Mouse (Mus musculus) heart, embryonic 10.5 days (tissue): Measurements from ENCODE around the gene Ikzf3. TPM values are rescaled to one million over a fixed set of nuclear protein-coding genes. Genes with fewer than 3 reads are reported as not detected.

Source experiments
- polyA plus RNA-seq: library from polyadenylated mRNA; unstranded; fragments of >200 nt; fragmentation: Nextera tagmentation; extraction: Ambion mirVana; gene quantifications from 2 replicates; pipeline ENCODE4 v1.2.1, GENCODE M21; 2016

Ikzf3 gene
- polyA plus RNA-seq, 1 experiment from 2014 or later, result 0.04 TPM

Other genes starting within 250 kb of the Ikzf3 start
- not detected in 2 replicates for gene Neurod2, start 216.4 kb downstream of the Ikzf3 start, polyA plus RNA-seq
- gene Ppp1r1b, start 197.6 kb downstream of the Ikzf3 start, polyA plus RNA-seq, result 8.1 and 20.1 TPM in 2 replicates
- gene Stard3, start 187.7 kb downstream of the Ikzf3 start, polyA plus RNA-seq, result 51.0 and 53.0 TPM in 2 replicates
- 86.0 and 159 TPM in 2 replicates for gene Tcap, start 162.2 kb downstream of the Ikzf3 start, polyA plus RNA-seq
- 5.0 and 5.1 TPM in 2 replicates for gene Pnmt, start 159.6 kb downstream of the Ikzf3 start, polyA plus RNA-seq
- gene Pgap3, start 145.5 kb downstream of the Ikzf3 start, polyA plus RNA-seq, result 15.3 and 21.3 TPM in 2 replicates
- gene Erbb2, start 133.6 kb downstream of the Ikzf3 start, polyA plus RNA-seq, result 47.4 and 70.6 TPM in 2 replicates
- 98.9 and 103 TPM in 2 replicates for gene Mien1, start 107.0 kb downstream of the Ikzf3 start, polyA plus RNA-seq
- gene Grb7, start 99.6 kb downstream of the Ikzf3 start, polyA plus RNA-seq, result 2.5 and 15.3 TPM in 2 replicates
- gene Zpbp2, start 5.1 kb upstream of the Ikzf3 start, polyA plus RNA-seq, result 0.21 and 0.65 TPM in 2 replicates
- 56.1 and 61.0 TPM in 2 replicates for gene Ormdl3, start 41.3 kb upstream of the Ikzf3 start, polyA plus RNA-seq
- not detected in 2 replicates for gene Lrrc3c, start 52.3 kb upstream of the Ikzf3 start, polyA plus RNA-seq
- gene Gm12355, start 79.6 kb upstream of the Ikzf3 start, polyA plus RNA-seq, result 0.71 and 1.0 TPM in 2 replicates
- not detected in 2 replicates for gene Gsdma3, start 80.3 kb upstream of the Ikzf3 start, polyA plus RNA-seq
- gene Gsdma2, start 100.7 kb upstream of the Ikzf3 start, polyA plus RNA-seq, result not detected in 2 replicates
- gene Gsdma, start 118.3 kb upstream of the Ikzf3 start, polyA plus RNA-seq, result not detected in 2 replicates
- gene Psmd3, start 136.5 kb upstream of the Ikzf3 start, polyA plus RNA-seq, result 232 and 255 TPM in 2 replicates
- gene Csf3, start 155.2 kb upstream of the Ikzf3 start, polyA plus RNA-seq, result not detected in 2 replicates
- 54.6 and 56.5 TPM in 2 replicates for gene Med24, start 183.4 kb upstream of the Ikzf3 start, polyA plus RNA-seq
- gene Thra, start 194.6 kb upstream of the Ikzf3 start, polyA plus RNA-seq, result 19.2 and 23.2 TPM in 2 replicates
- gene Nr1d1, start 229.3 kb upstream of the Ikzf3 start, polyA plus RNA-seq, result 3.6 and 5.9 TPM in 2 replicates
- 14.0 and 21.6 TPM in 2 replicates for gene Msl1, start 249.5 kb upstream of the Ikzf3 start, polyA plus RNA-seq